Mouse (Mus musculus): ENCODE measurements around the gene Ube2l3.
"Not testable (repeated sequence)": the region's sequence is repeated elsewhere in the genome, so short reads cannot be mapped to it uniquely, and the experiment has no call there.

Gene Ube2l3

GRCm38 (mm10) chr16:17202549-17202948 is at the start of gene Ube2l3:
Gene Ube2l3 (minus strand): TSS chr16:17202649.
- no peak for DNase-seq

- peak; percentile 51 for DNase-seq
Measured at GRCm38 (mm10) chr16:17251539-17251938, 49.1 kb upstream of the Ube2l3 start.

GRCm38 (mm10) chr16:17249135-17249534 is 46.7 kb upstream of the Ube2l3 start:
- DNase-seq = peak; percentile 71

GRCm38 (mm10) chr16:17247727-17248126 is 45.3 kb upstream of the Ube2l3 start:
- no peak for DNase-seq

GRCm38 (mm10) chr16:17244996-17245395 is 42.5 kb upstream of the Ube2l3 start:
- no peak for DNase-seq

- peak; percentile 36 for DNase-seq
Measured at GRCm38 (mm10) chr16:17243731-17244130, 41.3 kb upstream of the Ube2l3 start.

- DNase-seq = no peak
Measured at GRCm38 (mm10) chr16:17239409-17239808, 37.0 kb upstream of the Ube2l3 start.

- DNase-seq = peak; percentile 21
Measured at GRCm38 (mm10) chr16:17237634-17238033, 35.2 kb upstream of the Ube2l3 start.

GRCm38 (mm10) chr16:17234916-17235665 is 32.6 kb upstream of the Ube2l3 start:
- DNase-seq = no peak

GRCm38 (mm10) chr16:17234499-17234895 is 32.0 kb upstream of the Ube2l3 start:
- DNase-seq = peak; percentile 76

- DNase-seq = peak; percentile 46
Measured at GRCm38 (mm10) chr16:17233702-17234498, 31.5 kb upstream of the Ube2l3 start.

- DNase-seq = peak; percentile 94
Measured at GRCm38 (mm10) chr16:17232794-17233701, 30.6 kb upstream of the Ube2l3 start, which contains the start of gene Hic2. Gene Hic2 (plus strand): TSS chr16:17233572.

GRCm38 (mm10) chr16:17231523-17231922 is 29.1 kb upstream of the Ube2l3 start:
- DNase-seq = not testable (repeated sequence)

GRCm38 (mm10) chr16:17226496-17226895 is 24.0 kb upstream of the Ube2l3 start:
- DNase-seq = no peak

GRCm38 (mm10) chr16:17225584-17225983 is 23.1 kb upstream of the Ube2l3 start:
- DNase-seq = no peak

GRCm38 (mm10) chr16:17222197-17222596 is 19.7 kb upstream of the Ube2l3 start:
- DNase-seq = peak; percentile 95

GRCm38 (mm10) chr16:17220127-17220733 is 17.8 kb upstream of the Ube2l3 start:
- peak; percentile 45 for DNase-seq

GRCm38 (mm10) chr16:17216934-17217633 is 14.6 kb upstream of the Ube2l3 start:
- no peak for DNase-seq

GRCm38 (mm10) chr16:17209981-17210838 is 7.8 kb upstream of the Ube2l3 start:
- DNase-seq = peak; percentile 92

- DNase-seq = peak; percentile 36
Measured at GRCm38 (mm10) chr16:17209404-17209960, 7.0 kb upstream of the Ube2l3 start.

Data from liver (tissue).